Mouse (Mus musculus) stomach, embryonic 14.5 days (tissue): ENCODE data around the gene Wdr89. TPM values are rescaled to one million over a fixed set of nuclear protein-coding genes. Genes with fewer than 3 reads are reported as not detected.
A peak's percentile ranks its signal among the peaks of the same experiment; 100 is the strongest.

Experiments
- ATAC-seq: fragments of 200-750 bp; cut with Nextera tagmentation; 2 replicates; pipeline ENCODE4 v1.8.0; 2017; ENCODE audit warnings: low read depth, moderate TSS enrichment; ENCODE audit not compliant: insufficient number of reproducible peaks, insufficient read depth, low FRiP score
- H3K27ac ChIP-seq: fragments of 300-500 bp; sonication (generic); 2 replicates; pipeline ENCODE4 v1.5.1; 2014; ENCODE audit warnings: mild to moderate bottlenecking, low read length, moderate library complexity, mixed read lengths
- H3K27me3 ChIP-seq: fragments of 300-500 bp; sonication (generic); 2 replicates; pipeline ENCODE4 v1.6.1; 2014; ENCODE audit warnings: low read length, control low read depth, mixed read lengths; ENCODE audit not compliant: control insufficient read depth, insufficient read depth
- H3K36me3 ChIP-seq: fragments of 300-500 bp; sonication (generic); 2 replicates; pipeline ENCODE4 v1.6.1; 2014; ENCODE audit warnings: mild to moderate bottlenecking, control low read depth, low read length, moderate library complexity, mixed read lengths; ENCODE audit not compliant: control insufficient read depth, insufficient read depth
- H3K4me1 ChIP-seq: fragments of 300-500 bp; sonication (generic); 2 replicates; pipeline ENCODE4 v1.6.1; 2014; ENCODE audit warnings: low read length, control low read depth, mixed read lengths; ENCODE audit not compliant: control insufficient read depth, insufficient read depth
- H3K4me2 ChIP-seq: fragments of 300-500 bp; sonication (generic); replicated peaks from 2 replicates; pipeline ENCODE4 v1.6.1; 2014; ENCODE audit warnings: low read depth, low read length, control low read depth
- H3K4me3 ChIP-seq: fragments of 300-500 bp; sonication (generic); 2 replicates; pipeline ENCODE4 v1.5.1; 2014; ENCODE audit warnings: low read depth, low read length, control low read depth
- H3K9ac ChIP-seq: fragments of 300-500 bp; sonication (generic); replicated peaks from 2 replicates; pipeline ENCODE4 v1.6.1; 2014; ENCODE audit warnings: low read depth, mild to moderate bottlenecking, control low read depth, low read length, moderate library complexity, mixed read lengths
- H3K9me3 ChIP-seq: fragments of 300-500 bp; sonication (generic); 2 replicates; pipeline ENCODE4 v1.6.1; 2016; ENCODE audit warnings: low read depth, low read length, control low read depth; ENCODE audit not compliant: control insufficient read depth
- WGBS: fragments of 180-500 bp; shearing (Covaris S2); extraction: QIAGEN DNeasy Blood & Tissue Kit; methylation state at CpG from one replicate; pipeline ENCODE4 v1.1.7; 2014; 5-methylcytosine and 5-hydroxymethylcytosine counted together
- polyA plus RNA-seq: library from polyadenylated mRNA; unstranded; fragments of >200 nt; fragmentation: Nextera tagmentation; extraction: Ambion mirVana; gene quantifications from 2 replicates; pipeline ENCODE4 v1.2.1, GENCODE M21; 2014

Gene Wdr89
- polyA plus RNA-seq, 1 experiment from 2014 or later, result 12.7 TPM

DNA sequence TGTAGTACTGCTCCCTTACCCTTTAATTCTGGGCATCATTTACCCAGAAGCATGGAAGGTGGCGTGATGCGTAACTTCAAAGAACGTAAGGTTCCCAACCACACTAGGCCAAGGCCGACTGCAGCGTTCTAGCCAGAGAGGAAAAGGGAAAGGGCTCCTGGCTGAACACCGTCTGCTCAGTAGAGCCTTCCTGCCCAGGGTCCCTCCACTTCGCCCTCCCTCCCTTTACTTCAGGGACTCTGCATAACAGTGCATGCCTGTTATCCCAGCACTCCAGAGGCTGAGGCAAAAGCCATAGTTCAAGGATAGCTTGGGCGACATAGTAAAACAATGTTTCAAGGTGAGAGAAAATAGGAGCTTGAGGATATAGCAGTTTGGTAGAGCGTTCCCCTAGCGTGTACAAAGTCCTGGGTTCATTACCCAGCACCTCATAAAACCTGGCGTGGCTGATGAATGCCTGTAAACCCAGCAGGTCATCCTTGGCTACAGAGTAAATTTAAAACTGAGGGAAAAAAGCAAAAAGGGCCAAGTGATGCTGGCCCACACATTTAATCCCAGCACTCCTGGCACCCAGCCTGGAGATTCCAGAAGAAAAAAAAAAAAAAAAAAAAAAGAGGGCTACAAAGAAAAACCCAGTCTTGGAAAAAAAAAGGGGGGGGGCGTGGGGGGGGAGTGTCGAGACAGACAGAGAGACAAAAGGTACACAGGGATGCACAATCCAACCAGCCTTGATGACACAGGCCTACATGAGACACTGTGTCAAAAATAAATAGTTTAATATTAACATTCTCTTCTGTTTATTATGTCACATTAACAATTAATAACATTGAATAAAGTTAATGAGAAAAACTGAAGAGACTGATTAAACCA, 5.5 kb downstream of the Wdr89 start:
- no peak overlapping the region for H3K27ac ChIP-seq
- no peak overlapping the region for H3K4me2 ChIP-seq
- no peaks in the 10 kb centered on the region for H3K36me3 ChIP-seq
- no peaks in the 10 kb centered on the region for H3K4me1 ChIP-seq
- WGBS, result 66% methylated on average over 13 of the region's 13 CpGs
- H3K27me3 ChIP-seq, result no peaks in the 10 kb centered on the region
- no peak overlapping the region for H3K4me3 ChIP-seq
- ATAC-seq, result no peak
- H3K9me3 ChIP-seq, result no peaks in the 10 kb centered on the region
- H3K9ac ChIP-seq, result no peak overlapping the region

GRCm38 (mm10) chr12:75662376-75662775, 7.0 kb downstream of the Wdr89 start:
- no peak for ATAC-seq
- no peak overlapping the region for H3K4me2 ChIP-seq
- no peaks in the 10 kb centered on the region for H3K4me1 ChIP-seq
- no peaks in the 10 kb centered on the region for H3K9me3 ChIP-seq
- H3K9ac ChIP-seq, result no peak overlapping the region
- no peak overlapping the region for H3K4me3 ChIP-seq
- H3K27me3 ChIP-seq, result no peaks in the 10 kb centered on the region
- no peaks in the 10 kb centered on the region for H3K36me3 ChIP-seq
- no peak overlapping the region for H3K27ac ChIP-seq
- 91% methylated on average over 1 of the region's 1 CpGs for WGBS

DNA sequence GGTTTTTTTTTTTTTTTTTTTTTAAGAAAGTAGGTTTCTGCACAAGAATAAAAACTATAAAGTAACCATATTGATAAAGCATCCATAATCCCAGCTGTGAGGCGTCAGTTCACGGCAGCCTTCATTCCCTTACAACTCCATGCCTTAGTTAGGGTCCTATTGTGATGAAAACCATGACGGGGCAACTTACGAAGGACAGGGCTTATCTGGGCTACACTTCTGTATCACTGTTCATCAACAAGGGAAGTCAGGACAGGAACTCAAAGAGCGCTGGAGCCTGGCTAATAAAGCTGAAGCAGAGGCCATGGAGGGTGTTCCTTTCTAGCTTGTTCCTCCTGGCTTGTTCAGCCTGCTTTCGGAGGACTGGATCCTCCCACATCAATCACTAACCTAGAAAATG, 10.9 kb downstream of the Wdr89 start:
- H3K27ac ChIP-seq, result no peak overlapping the region
- no peak overlapping the region for H3K9ac ChIP-seq
- H3K36me3 ChIP-seq, result no peaks in the 10 kb centered on the region
- WGBS, result 78% methylated on average over 6 of the region's 6 CpGs
- no peaks in the 10 kb centered on the region for H3K9me3 ChIP-seq
- H3K4me1 ChIP-seq, result no peaks in the 10 kb centered on the region
- no peak for ATAC-seq
- H3K4me3 ChIP-seq, result no peak overlapping the region
- H3K27me3 ChIP-seq, result no peaks in the 10 kb centered on the region
- no peak overlapping the region for H3K4me2 ChIP-seq

GRCm38 (mm10) chr12:75656580-75656979, 12.8 kb downstream of the Wdr89 start:
- no peaks in the 10 kb centered on the region for H3K4me1 ChIP-seq
- H3K9me3 ChIP-seq, result no peaks in the 10 kb centered on the region
- no peak overlapping the region for H3K9ac ChIP-seq
- ATAC-seq, result no peak
- no peak overlapping the region for H3K4me3 ChIP-seq
- H3K27me3 ChIP-seq, result no peaks in the 10 kb centered on the region
- no peak overlapping the region for H3K27ac ChIP-seq
- no peak overlapping the region for H3K4me2 ChIP-seq
- no peaks in the 10 kb centered on the region for H3K36me3 ChIP-seq
- WGBS, result 36% methylated on average over 3 of the region's 3 CpGs

GRCm38 (mm10) chr12:75654247-75654801, 15.0 kb downstream of the Wdr89 start:
- H3K4me2 ChIP-seq, result no peak overlapping the region
- no peak overlapping the region for H3K27ac ChIP-seq
- no peaks in the 10 kb centered on the region for H3K9me3 ChIP-seq
- 87% methylated on average over 3 of the region's 3 CpGs for WGBS
- no peak overlapping the region for H3K9ac ChIP-seq
- no peaks in the 10 kb centered on the region for H3K27me3 ChIP-seq
- no peak for ATAC-seq
- no peaks in the 10 kb centered on the region for H3K36me3 ChIP-seq
- H3K4me3 ChIP-seq, result no peak overlapping the region
- H3K4me1 ChIP-seq, result no peaks in the 10 kb centered on the region

DNA sequence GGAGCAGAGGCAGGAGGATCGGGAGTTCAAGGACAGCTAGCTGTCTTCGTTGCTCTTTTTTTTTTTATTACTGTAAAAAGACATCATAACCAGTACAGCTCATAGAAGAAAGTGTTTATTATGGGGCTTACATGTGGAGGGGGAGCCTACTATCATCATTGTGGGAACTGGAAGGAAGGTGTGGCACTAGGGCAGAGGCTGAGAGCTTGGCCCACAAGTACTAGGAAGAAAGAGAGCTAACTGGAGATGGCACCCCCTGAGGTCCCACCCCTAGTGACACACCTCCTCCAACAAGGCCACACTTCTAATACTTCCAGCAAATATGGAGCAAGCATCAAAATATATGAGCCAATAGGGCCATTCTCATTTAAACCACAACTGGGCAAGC, 19.6 kb downstream of the Wdr89 start:
- Histone ChIP-seq H3K9me3 (no peaks in the 10 kb centered on the region), H3K27ac (no peak overlapping the region), H3K36me3 (no peaks in the 10 kb centered on the region), H3K4me3 (no peak overlapping the region), H3K4me2 (no peak overlapping the region), H3K27me3 (no peaks in the 10 kb centered on the region), H3K4me1 (no peaks in the 10 kb centered on the region), H3K9ac (no peak overlapping the region)
- WGBS, result 91% methylated on average over 2 of the region's 2 CpGs
- no peak for ATAC-seq

DNA sequence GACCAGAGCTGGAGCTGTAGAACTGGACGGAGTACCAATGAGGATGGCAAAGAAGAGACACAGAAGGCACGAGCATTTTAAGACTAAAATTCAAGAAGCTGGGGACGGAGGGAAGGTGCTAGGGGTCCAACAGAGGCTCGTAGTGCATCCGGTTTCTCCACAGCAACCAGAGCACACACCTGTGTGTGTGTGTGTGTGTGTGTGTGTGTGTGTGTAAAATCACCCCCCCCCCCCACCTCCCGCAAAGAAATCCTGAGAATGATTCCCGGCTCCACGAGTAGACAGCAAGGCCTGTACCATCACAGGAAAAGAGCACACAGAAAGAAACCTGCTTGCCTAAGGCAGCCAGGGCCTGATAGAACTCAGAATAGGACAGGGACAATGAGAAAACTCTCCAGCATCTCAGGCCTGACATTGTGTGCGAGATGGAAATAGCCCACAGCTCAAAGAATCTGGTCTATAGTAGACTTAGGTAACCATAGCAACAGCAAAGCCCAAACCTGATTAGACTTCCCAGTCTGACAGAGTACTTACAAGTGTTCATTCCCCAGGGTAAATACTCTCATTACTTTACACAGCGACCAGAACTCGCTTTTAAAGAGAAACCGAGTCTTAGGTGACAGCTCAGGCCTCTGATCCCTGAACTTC, 20.2 kb downstream of the Wdr89 start:
- Histone ChIP-seq H3K4me2 (no peak overlapping the region), H3K4me3 (no peak overlapping the region), H3K9ac (no peak overlapping the region), H3K36me3 (no peaks in the 10 kb centered on the region), H3K27ac (no peak overlapping the region), H3K9me3 (no peaks in the 10 kb centered on the region), H3K4me1 (no peaks in the 10 kb centered on the region), H3K27me3 (no peaks in the 10 kb centered on the region)
- WGBS, result 78% methylated on average over 12 of the region's 12 CpGs
- 0 out of 2 replicates have a peak, but pooled peaks have one; percentile 18 for ATAC-seq

DNA sequence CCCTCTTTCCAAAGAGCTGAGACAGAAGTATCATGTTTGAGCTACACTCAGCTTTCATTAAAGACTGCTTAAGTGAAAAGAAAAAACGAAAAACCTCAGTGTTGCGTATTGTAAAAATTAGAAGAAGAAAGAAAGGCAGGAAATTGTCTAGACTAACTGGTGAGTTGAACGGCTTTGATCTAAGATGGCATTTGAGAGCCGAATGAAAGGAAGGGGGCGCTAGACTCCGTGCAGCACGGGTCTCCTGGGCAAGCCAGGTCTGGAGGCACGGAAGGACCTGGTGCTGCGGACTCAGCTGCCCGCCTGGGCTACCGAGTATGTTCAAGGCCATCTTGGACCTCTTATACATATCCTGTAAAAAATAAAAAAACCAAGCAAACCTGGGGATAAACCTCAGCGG, 21.1 kb downstream of the Wdr89 start:
- no peak for ATAC-seq
- no peaks in the 10 kb centered on the region for H3K36me3 ChIP-seq
- H3K27ac ChIP-seq, result no peak overlapping the region
- H3K4me2 ChIP-seq, result no peak overlapping the region
- no peak overlapping the region for H3K9ac ChIP-seq
- H3K9me3 ChIP-seq, result no peaks in the 10 kb centered on the region
- no peak overlapping the region for H3K4me3 ChIP-seq
- H3K27me3 ChIP-seq, result no peaks in the 10 kb centered on the region
- no peaks in the 10 kb centered on the region for H3K4me1 ChIP-seq
- WGBS, result 61% methylated on average over 12 of the region's 12 CpGs
